Mouse (Mus musculus) c-Kit-positive CD71-positive TER-119-positive erythroid progenitor cells, embryonic 14.5 days (primary cell): Measurements from ENCODE around the gene Spata19.

Experiments used
- DNase-seq: peaks from one replicate; pipeline ENCODE4 v3.0.0-alpha.2; 2013; ENCODE audit warnings: low spot score

Spata19 gene

DNA sequence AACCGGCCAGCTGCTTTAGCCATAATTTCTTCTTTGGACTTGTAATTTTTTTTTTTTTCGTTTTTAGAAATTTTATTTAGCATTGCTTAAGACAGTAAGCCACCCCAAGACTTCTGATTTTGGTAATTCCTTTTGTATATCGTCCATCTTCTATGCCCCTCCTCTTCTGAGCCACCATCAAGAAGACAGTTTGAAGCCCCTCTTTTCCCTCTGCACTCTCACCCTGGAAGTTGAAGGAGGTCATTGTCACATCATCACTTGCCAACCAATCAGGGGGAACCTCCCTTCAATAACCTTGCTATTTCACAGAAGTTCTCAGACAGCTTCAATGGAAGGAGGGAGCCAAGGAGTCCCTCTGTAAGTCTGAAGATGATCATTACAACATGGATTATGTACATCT lies at the start of gene Spata19:
Gene Spata19, plus strand, starts transcription at position 301 of the 400 bp plus-strand sequence.
- DNase-seq, result no peak

- DNase-seq, result no peak
Observed at GRCm38 (mm10) chr9:27353082-27353481, 43.5 kb upstream of the Spata19 start.

DNA sequence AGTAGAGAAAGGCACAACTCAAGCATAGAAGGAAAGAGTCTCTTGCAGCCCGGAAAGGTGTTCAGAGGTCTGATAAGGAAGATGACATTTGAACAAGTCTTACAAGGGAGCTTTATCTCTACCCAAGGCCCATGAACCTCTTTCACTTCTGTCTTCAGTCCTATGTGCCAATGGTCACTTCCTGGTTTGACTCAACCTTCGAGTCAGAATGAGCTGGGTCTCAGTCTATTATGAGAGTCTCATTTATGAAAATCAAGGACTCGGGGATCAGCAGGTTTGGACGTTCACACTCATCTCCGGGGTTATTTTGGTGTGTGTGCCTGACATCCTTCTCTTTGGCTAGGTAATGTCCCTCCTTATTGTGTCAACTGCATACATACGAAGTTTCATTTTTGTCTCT lies 38.7 kb upstream of the Spata19 start:
- DNase-seq, result no peak

DNA sequence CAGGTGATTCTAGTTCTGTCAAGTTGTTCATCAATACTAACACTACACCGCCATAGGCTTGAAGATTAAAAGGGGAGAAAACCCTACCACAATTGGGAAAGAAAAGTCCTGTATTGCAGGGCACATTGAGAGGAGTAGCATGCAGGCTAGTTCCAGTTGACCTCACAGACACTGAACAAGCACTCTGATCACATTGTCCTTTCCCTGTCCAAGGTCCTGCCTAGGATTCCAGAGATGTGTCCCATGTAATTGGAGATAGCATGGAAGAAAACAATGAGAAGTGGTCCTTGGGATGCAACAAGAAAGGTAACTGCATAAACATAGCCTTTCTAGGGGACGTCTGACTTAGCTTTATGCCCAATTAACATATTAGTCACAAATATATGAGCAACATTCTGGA lies 29.4 kb upstream of the Spata19 start:
- DNase-seq, result no peak

- no peak for DNase-seq
Observed at GRCm38 (mm10) chr9:27369108-27369507, 27.5 kb upstream of the Spata19 start.

DNA sequence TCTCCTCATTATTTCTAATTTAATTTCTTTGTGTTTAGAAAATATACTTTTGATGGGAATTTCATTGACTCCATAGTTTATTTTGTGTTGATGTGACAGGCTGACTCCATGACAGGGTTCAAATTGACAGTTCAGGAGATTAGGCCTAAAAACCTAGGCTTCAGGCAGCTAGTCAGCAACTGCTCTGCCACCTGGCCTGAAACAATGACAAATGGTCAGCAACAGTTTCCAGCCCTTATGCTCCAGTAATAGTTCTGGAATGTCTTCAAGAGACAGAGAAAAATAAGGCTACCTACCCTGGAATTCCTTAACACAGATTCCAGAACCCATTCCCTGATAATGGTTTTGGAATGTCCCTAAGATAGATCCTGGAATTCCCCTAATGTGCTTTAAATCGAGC lies 20.9 kb upstream of the Spata19 start:
- DNase-seq, result no peak

DNA sequence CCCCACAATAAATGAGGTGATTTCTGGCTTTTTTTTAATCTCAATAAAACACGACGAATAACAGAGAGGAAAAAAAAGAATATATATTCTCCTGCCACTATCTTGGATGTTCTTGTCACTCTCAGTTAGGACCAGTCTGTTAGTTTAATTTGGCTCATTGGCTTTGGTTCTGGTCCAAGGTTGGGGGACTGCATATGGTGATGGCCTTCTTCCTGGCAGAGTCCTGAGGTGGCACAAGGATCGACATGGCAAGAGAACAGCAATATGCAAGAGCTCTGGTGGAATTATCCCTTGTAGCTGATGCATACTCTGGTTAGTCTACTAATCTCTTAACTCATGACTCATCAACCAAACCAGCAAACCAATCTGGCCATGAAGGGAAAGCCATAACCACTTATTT lies 9.6 kb upstream of the Spata19 start:
- no peak for DNase-seq

GRCm38 (mm10) chr9:27401169-27401568 lies 4.6 kb downstream of the Spata19 start:
- no peak for DNase-seq

- DNase-seq, result peak; percentile 16
Observed at GRCm38 (mm10) chr9:27409733-27410132, 13.1 kb downstream of the Spata19 start.

- DNase-seq, result peak; percentile 22
Observed at GRCm38 (mm10) chr9:27414058-27414460, 17.5 kb downstream of the Spata19 start.

DNA sequence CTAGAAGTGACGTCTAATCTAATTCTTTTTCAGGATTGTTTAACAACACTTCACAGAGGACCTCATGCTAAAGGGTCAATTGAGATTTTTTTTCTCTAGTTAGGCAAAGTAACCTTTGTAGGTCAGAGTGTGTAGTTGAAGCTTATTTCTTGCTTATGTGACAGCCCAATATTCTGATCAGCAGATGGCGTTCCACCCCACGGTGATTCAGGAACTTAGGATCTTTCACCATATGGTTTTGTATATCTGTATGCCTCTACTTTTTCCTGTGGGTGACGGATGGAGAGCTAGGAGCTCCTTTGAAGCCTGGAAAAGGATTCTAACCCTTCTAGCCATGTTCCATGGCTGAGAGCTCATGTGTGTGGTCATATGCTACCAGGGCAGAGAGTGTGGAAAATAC lies 27.9 kb downstream of the Spata19 start:
- DNase-seq, result no peak

DNA sequence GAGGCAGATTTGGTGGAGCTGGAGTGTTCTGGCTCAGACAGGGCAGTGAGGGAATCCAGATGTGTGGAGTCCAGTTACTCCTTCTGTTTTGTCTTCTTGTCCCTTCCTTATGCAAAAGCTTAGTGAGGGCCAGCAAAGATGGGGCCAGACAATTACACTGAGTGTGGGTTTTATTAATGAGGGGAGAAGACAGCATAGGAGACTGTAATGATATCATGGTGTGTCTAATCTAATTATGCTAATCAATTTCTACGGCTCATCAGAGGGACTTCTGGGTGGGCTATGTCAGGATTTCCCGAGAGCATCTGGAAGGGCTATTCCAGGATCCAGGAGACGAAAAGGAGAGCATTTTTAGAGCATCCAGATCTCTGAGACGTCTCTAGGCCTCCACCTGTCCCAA lies 32.0 kb downstream of the Spata19 start:
- no peak for DNase-seq

DNA sequence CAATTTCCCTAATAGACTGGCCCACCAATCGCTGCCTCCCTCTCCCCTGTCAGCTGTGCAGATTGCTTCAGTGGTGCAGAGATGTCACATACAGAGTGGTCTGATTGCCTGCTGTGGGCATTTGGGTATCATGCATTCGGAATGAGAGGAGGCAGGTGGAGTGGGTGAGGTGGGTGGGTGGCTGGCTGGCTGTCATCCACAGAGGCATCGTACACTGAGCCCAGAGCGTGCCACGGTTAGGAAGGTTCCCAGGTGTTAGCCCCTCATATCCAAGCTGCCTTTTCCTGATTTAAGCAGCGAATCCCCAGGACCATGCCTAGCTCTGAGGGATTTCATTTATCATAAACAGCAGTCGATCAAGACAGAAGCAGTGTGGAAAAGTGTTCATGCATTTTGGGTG lies 36.7 kb downstream of the Spata19 start:
- no peak for DNase-seq

DNA sequence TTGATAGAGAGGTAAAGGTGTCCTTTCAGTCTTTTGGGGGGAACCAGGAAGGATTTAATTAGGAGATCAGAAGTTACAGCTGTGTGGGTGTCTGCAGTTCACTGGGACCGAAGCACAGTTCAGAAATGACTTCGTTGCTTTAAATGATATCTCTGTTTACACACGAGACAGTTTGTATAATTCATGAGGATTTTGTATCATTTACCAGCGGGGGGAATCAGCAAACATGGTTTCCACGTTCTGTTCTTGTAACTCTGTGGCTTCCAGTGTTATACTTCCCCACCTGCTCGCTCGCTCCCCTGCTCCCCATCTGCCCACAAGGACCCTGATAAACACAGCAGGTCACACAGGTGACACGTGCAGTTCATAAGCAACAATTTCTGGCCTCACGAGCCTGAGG lies 39.3 kb downstream of the Spata19 start:
- DNase-seq, result no peak

DNA sequence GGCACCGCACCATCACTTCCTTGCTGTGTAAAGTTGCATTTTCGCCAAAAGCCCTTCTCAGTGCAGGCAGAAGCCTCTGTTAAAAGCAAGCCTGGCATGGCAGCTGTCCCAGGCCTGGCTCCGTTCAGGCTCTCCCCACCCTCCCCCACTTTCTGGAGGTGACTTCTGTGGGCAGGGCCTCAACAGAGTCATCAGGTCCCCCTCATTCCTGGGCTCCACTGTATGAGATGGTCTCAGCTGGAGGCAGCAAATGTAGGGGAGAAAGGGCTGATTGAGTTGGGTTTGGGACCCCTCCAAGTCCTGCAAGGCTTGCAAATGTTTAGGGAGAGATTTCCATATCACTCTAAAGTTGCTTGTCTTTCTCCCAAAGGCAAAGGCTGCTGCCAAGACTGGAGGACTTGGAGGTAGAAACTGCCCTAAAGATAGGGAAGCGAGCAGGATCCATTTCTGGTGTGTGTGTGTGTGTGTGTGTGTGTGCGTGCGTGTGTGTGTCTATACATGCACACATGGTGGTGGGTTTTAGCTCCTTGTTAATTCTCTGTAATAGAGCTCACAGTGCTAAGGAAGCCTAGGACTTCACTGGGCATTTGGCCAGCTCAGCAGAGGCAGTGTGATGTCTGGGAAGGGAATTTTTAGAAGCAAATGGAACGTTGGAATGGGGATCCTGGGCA lies 40.9 kb downstream of the Spata19 start:
- DNase-seq, result no peak

DNA sequence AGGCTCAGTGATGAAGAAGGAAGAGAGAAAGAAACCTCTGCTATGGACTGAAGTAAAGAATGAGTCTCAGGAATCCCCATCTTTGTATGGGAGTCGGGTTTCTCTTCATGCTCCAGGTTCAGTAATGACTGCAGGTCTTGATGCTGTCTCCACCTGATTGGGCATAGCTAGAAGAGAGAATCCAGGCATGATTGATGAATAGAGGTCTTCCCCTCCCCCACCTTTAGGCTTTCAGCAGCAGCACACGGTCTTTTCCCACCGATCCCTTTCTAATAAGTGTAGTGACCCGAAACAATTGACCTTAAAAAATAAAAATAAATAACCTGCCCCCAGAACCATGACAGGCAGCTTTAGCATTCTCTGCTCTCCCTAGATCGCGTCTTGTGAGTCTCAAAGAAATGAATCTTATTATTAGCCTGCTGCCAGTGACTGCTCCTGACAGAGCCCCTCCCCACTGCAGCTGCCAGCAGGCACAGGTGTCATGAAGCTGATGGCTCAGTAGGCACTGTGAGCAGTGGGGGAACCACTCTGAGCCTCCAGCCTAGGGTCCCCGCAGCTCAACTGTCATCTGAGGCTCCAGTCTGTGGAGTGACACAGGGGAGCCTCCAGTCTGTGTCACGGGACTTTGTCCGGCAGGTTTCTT lies 53.3 kb downstream of the Spata19 start:
- no peak for DNase-seq
